Mouse (Mus musculus) testis, adult 2 months (tissue): ENCODE measurements around the gene Pigf. TPM values are rescaled to one million over a fixed set of nuclear protein-coding genes. Genes with fewer than 3 reads are reported as not detected.
A peak's percentile ranks its signal among the peaks of the same experiment; 100 is the strongest.

Experiments
- H3K27ac ChIP-seq: fragments of 200-500 bp; 2 replicates; pipeline ENCODE4 v1.5.1; 2012; ENCODE audit warnings: low read depth, low read length; ENCODE audit not compliant: control insufficient read depth, insufficient read depth
- H3K27me3 ChIP-seq: fragments of 200-500 bp; 2 replicates; pipeline ENCODE4 v1.6.1; 2012; ENCODE audit warnings: mild to moderate bottlenecking, low read length, moderate library complexity; ENCODE audit not compliant: control insufficient read depth, insufficient read depth
- H3K36me3 ChIP-seq: fragments of 200-500 bp; 2 replicates; pipeline ENCODE4 v1.6.1; 2012; ENCODE audit warnings: mild to moderate bottlenecking, low read length; ENCODE audit not compliant: control insufficient read depth, insufficient read depth
- H3K4me1 ChIP-seq: fragments of 200-500 bp; 2 replicates; pipeline ENCODE4 v1.6.1; 2012; ENCODE audit warnings: low read length; ENCODE audit not compliant: control insufficient read depth, insufficient read depth
- H3K4me3 ChIP-seq: fragments of 200-500 bp; 2 replicates; pipeline ENCODE4 v1.5.1; 2012; ENCODE audit warnings: low read depth, mild to moderate bottlenecking, low read length, moderate library complexity, mixed read lengths; ENCODE audit not compliant: control insufficient read depth
- CTCF ChIP-seq: fragments of 200-500 bp; IDR thresholded peaks from 2 replicates; pipeline ENCODE4 v1.5.1; 2012; ENCODE audit warnings: low read depth, mild to moderate bottlenecking, inconsistent platforms, low read length, moderate library complexity; ENCODE audit not compliant: control insufficient read depth, insufficient read depth, insufficient replicate concordance
- POLR2A ChIP-seq: fragments of 200-500 bp; IDR thresholded peaks from 2 replicates; pipeline ENCODE4 v1.6.1; 2012; ENCODE audit warnings: low read depth, mild to moderate bottlenecking, inconsistent platforms, low read length, moderate library complexity; ENCODE audit not compliant: control insufficient read depth
- polyA plus RNA-seq: library from polyadenylated mRNA; depleted of rRNA; stranded (reverse); fragments of >200 nt; gene quantifications from 2 replicates; pipeline ENCODE4 v1.2.3, GENCODE M21; 2012

Pigf gene
- polyA plus RNA-seq, 1 experiment = 112 TPM

DNA sequence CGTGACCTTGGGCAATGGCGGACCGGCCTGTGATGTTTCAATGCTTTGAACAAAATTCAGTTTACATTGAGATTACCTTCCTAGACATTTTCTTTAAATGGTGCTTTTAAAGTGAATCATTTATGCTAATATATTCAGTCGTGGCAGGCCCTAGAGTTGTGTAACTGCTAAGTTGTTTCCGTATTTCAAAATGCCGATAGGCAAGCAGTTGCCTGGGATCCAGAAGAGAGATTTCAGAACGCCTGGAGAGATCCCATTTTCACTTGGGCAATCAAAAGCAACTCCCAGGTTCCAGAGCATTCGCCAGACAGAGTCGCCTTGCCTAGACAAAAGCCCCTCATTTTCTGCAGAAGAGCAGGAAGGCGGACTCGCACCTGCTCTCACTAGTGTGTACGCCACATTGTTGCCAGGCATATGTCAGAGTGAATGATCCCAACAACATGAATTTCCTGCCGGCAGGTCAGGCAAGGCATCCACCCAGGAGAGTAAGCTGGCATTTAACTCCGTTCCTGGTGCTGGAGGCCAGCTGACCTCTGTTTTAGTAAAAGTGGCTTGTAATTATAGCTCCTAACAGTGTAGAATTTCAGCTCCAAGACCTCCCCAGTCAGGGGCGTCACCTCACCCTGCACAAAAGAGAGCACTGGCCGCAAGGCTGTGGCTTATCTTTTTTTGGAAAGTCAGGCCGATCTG lies 38.6 kb downstream of the Pigf start:
- H3K27me3 ChIP-seq = no peaks in the 10 kb centered on the region
- H3K4me1 ChIP-seq = peaks cover 5% of the 10 kb centered on the region; the same call in 1 of the 2 replicates
- no peaks in the 10 kb centered on the region for H3K36me3 ChIP-seq
- H3K4me3 ChIP-seq = no peak overlapping the region
- H3K27ac ChIP-seq = no peak overlapping the region
- no peak for TF ChIP-seq CTCF
- no peak for TF ChIP-seq POLR2A

GRCm38 (mm10) chr17:86982497-86982896 lies 42.7 kb downstream of the Pigf start:
- H3K4me1 ChIP-seq = peaks cover 3% of the 10 kb centered on the region; the same call in 1 of the 2 replicates
- no peak overlapping the region for H3K27ac ChIP-seq
- H3K4me3 ChIP-seq = no peak overlapping the region
- no peak for TF ChIP-seq POLR2A
- no peak for TF ChIP-seq CTCF
- no peaks in the 10 kb centered on the region for H3K27me3 ChIP-seq
- no peaks in the 10 kb centered on the region for H3K36me3 ChIP-seq

DNA sequence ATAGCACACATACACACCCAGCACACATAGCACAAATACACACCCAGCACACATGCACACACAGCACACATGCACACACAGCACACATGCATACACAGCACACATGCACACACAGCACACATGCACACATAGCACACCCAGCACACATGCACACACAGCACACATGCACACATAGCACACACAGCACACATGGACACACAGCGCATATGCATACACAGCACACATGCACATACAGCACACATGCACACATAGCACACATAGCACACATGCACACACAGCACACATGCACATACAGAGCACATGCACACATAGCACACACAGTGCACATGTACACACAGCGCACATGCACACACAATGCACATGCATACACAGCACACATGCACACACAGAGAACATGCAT lies 43.5 kb downstream of the Pigf start:
- Histone ChIP-seq H3K4me3 (no peak overlapping the region), H3K4me1 (peaks cover 2% of the 10 kb centered on the region; the same call in 1 of the 2 replicates), H3K27ac (no peak overlapping the region), H3K27me3 (no peaks in the 10 kb centered on the region), H3K36me3 (no peaks in the 10 kb centered on the region)
- TF ChIP-seq CTCF (peak; percentile 3; the same call in 1 of the 2 replicates), POLR2A (no peak)

GRCm38 (mm10) chr17:86981205-86981604 lies 44.0 kb downstream of the Pigf start:
- H3K27ac ChIP-seq = no peak overlapping the region
- TF ChIP-seq CTCF (no peak), POLR2A (no peak)
- H3K27me3 ChIP-seq = no peaks in the 10 kb centered on the region
- H3K36me3 ChIP-seq = no peaks in the 10 kb centered on the region
- no peak overlapping the region for H3K4me3 ChIP-seq
- H3K4me1 ChIP-seq = no peaks in the 10 kb centered on the region

- H3K27ac ChIP-seq = no peak overlapping the region
- H3K27me3 ChIP-seq = no peaks in the 10 kb centered on the region
- H3K36me3 ChIP-seq = no peaks in the 10 kb centered on the region
- TF ChIP-seq POLR2A (no peak), CTCF (no peak)
- no peak overlapping the region for H3K4me3 ChIP-seq
- no peaks in the 10 kb centered on the region for H3K4me1 ChIP-seq
These were observed 46.7 kb downstream of the Pigf start for GRCm38 (mm10) chr17:86978496-86978895.

GRCm38 (mm10) chr17:86976387-86976786 lies 48.8 kb downstream of the Pigf start:
- no peak overlapping the region for H3K27ac ChIP-seq
- no peak overlapping the region for H3K4me3 ChIP-seq
- no peaks in the 10 kb centered on the region for H3K27me3 ChIP-seq
- H3K4me1 ChIP-seq = no peaks in the 10 kb centered on the region
- TF ChIP-seq POLR2A (no peak), CTCF (no peak)
- H3K36me3 ChIP-seq = no peaks in the 10 kb centered on the region

DNA sequence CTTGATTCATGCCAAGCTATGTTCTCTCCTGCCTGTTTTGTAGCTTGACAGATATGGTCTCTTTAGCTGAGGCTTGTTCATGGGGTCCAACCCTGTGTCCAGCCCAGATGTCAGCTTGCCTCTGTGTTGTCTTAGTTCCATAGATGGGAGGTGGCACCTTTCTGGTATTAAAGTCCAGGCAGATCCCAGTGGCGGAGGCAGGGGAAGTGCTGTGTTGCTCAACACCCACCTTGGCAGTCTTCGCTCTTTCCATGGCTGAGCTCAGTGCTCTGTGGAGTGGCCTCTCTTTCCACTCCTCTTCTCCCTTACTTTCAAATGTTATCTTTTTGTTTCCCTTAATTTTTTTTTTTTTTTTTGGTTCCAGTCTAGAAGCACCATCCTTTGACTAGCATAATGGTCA lies 52.1 kb downstream of the Pigf start:
- no peak overlapping the region for H3K4me3 ChIP-seq
- no peak for TF ChIP-seq POLR2A
- TF ChIP-seq CTCF = no peak
- no peaks in the 10 kb centered on the region for H3K36me3 ChIP-seq

DNA sequence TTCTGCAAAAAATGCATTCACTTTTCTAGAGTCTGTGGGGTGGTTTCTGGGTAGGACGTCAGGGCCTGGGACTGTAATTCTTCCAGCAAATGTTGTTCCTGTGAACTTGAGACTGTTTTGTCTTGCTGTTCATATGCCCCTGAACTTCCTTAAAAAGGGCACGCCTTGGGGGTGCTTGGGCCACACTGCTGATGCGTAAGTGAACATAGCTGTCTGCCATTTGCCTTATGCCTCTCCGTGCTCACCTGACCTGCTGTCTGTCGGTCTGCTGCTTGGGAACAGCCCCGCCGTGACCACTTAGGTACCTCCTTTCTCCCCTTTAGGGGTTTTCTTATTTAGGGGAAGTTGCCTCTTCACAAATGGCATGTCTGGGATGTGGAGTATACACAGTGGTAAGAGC lies 53.3 kb downstream of the Pigf start:
- no peak overlapping the region for H3K27ac ChIP-seq
- TF ChIP-seq POLR2A = no peak
- no peak for TF ChIP-seq CTCF
- H3K4me1 ChIP-seq = no peaks in the 10 kb centered on the region
- no peaks in the 10 kb centered on the region for H3K36me3 ChIP-seq
- no peak overlapping the region for H3K4me3 ChIP-seq
- no peaks in the 10 kb centered on the region for H3K27me3 ChIP-seq

More for the DNA sequence above, 52.1 kb downstream of the Pigf start:
- Histone ChIP-seq H3K27ac (no peak overlapping the region), H3K4me1 (no peaks in the 10 kb centered on the region), H3K27me3 (no peaks in the 10 kb centered on the region)
